Mouse (Mus musculus) forebrain, embryonic 16.5 days (tissue): ENCODE measurements around the gene Olfr766-ps1. TPM values are rescaled to one million over a fixed set of nuclear protein-coding genes. Genes with fewer than 3 reads are reported as not detected.

ENCODE experiments used
- ATAC-seq: fragments of 200-750 bp; cut with Nextera tagmentation; 2 replicates; pipeline ENCODE4 v1.8.0; 2017; ENCODE audit warnings: mild to moderate bottlenecking, moderate library complexity
- H3K27ac ChIP-seq: fragments of 300-500 bp; sonication (generic); 2 replicates; pipeline ENCODE4 v1.5.1; 2014; ENCODE audit warnings: low read length, control low read depth
- H3K27me3 ChIP-seq: fragments of 300-500 bp; sonication (generic); replicated peaks from 2 replicates; pipeline ENCODE4 v1.6.1; 2014; ENCODE audit warnings: low read length; ENCODE audit not compliant: control insufficient read depth, insufficient read depth
- H3K36me3 ChIP-seq: fragments of 300-500 bp; sonication (generic); 2 replicates; pipeline ENCODE4 v1.6.1; 2014; ENCODE audit not compliant: control insufficient read depth, insufficient read depth
- H3K4me1 ChIP-seq: fragments of 300-500 bp; sonication (generic); replicated peaks from 2 replicates; pipeline ENCODE4 v1.6.1; 2014; ENCODE audit warnings: low read length; ENCODE audit not compliant: control insufficient read depth, insufficient read depth
- H3K4me2 ChIP-seq: fragments of 300-500 bp; sonication (generic); 2 replicates; pipeline ENCODE4 v1.6.1; 2014; ENCODE audit warnings: mild to moderate bottlenecking, low read length, control low read depth
- H3K4me3 ChIP-seq: fragments of 300-500 bp; sonication (generic); replicated peaks from 2 replicates; pipeline ENCODE4 v1.5.1; 2014; ENCODE audit warnings: mild to moderate bottlenecking, low read length, control low read depth
- H3K9ac ChIP-seq: fragments of 300-500 bp; sonication (generic); replicated peaks from 2 replicates; pipeline ENCODE4 v1.6.1; 2014; ENCODE audit warnings: low read depth, low read length, control low read depth
- H3K9me3 ChIP-seq: fragments of 300-500 bp; sonication (generic); 2 replicates; pipeline ENCODE4 v1.6.1; 2016; ENCODE audit warnings: low read length; ENCODE audit not compliant: control insufficient read depth
- WGBS: fragments of 180-500 bp; shearing (Covaris S2); extraction: QIAGEN DNeasy Blood & Tissue Kit; methylation state at CpG from one replicate; pipeline ENCODE4 v1.1.7; 2014; 5-methylcytosine and 5-hydroxymethylcytosine counted together
- polyA plus RNA-seq: library from polyadenylated mRNA; unstranded; fragments of >200 nt; fragmentation: Nextera tagmentation; extraction: Ambion mirVana; gene quantifications from 2 replicates; pipeline ENCODE4 v1.2.1, GENCODE M21; 2015

The Olfr766-ps1 gene
- polyA plus RNA-seq, 1 experiment from 2014 or later: not detected

GRCm38 (mm10) chr10:129026018-129026662, 42.6 kb downstream of the Olfr766-ps1 start:
- H3K27me3 ChIP-seq: no peaks in the 10 kb centered on the region
- H3K36me3 ChIP-seq: no peaks in the 10 kb centered on the region
- WGBS: 63% methylated on average over 3 of the region's 3 CpGs
- H3K4me2 ChIP-seq: no peak overlapping the region
- no peak overlapping the region for H3K9ac ChIP-seq
- ATAC-seq: peak; percentile 45; the same call in 1 of the 2 replicates
- H3K4me3 ChIP-seq: no peak overlapping the region
- H3K27ac ChIP-seq: no peak overlapping the region
- H3K4me1 ChIP-seq: no peaks in the 10 kb centered on the region
- H3K9me3 ChIP-seq: no peaks in the 10 kb centered on the region

GRCm38 (mm10) chr10:129023319-129023718, 45.5 kb downstream of the Olfr766-ps1 start:
- H3K36me3 ChIP-seq: no peaks in the 10 kb centered on the region
- H3K4me2 ChIP-seq: no peak overlapping the region
- no peak for ATAC-seq
- H3K4me3 ChIP-seq: no peak overlapping the region
- no peaks in the 10 kb centered on the region for H3K9me3 ChIP-seq
- H3K27me3 ChIP-seq: no peaks in the 10 kb centered on the region
- H3K4me1 ChIP-seq: no peaks in the 10 kb centered on the region
- H3K27ac ChIP-seq: no peak overlapping the region
- no peak overlapping the region for H3K9ac ChIP-seq

DNA sequence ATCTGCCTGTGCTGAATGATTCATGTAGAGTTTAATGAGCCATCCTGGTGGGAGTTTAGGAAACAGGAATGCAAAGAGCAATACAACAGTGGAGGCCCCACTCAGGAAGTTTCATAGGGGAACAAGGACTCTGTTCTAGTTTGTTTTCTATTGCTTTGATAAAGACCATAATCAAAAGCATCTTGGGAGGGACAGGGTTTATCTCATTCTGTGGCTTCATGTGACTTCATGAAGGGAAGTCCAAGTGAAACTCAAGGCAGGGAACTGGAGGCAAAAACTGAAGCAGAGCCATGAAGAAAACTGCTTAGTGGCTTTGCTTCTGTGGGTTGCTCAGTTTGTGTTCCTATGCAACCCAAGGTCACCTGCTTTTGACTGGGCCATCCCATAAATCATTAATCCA, 54.3 kb downstream of the Olfr766-ps1 start:
- H3K4me3 ChIP-seq: no peak overlapping the region
- no peak overlapping the region for H3K27ac ChIP-seq
- no peak for ATAC-seq
- no peak overlapping the region for H3K4me2 ChIP-seq
- H3K36me3 ChIP-seq: no peaks in the 10 kb centered on the region
- no peak overlapping the region for H3K9ac ChIP-seq
- no peaks in the 10 kb centered on the region for H3K4me1 ChIP-seq
- no peaks in the 10 kb centered on the region for H3K27me3 ChIP-seq
- no peaks in the 10 kb centered on the region for H3K9me3 ChIP-seq

Other genes with a start within 250 kb of the Olfr766-ps1 start
- gene Ormdl2, start 247.3 kb downstream of the Olfr766-ps1 start, polyA plus RNA-seq: 20.9 and 22.5 TPM in 2 replicates
- gene Gdf11, start 177.3 kb downstream of the Olfr766-ps1 start, polyA plus RNA-seq: 5.6 and 7.0 TPM in 2 replicates
- gene Cd63, start 168.0 kb downstream of the Olfr766-ps1 start, polyA plus RNA-seq: 119 and 137 TPM in 2 replicates
- 8.6 and 12.3 TPM in 2 replicates for gene Rdh5, start 146.1 kb downstream of the Olfr766-ps1 start, polyA plus RNA-seq
- 203 and 221 TPM in 2 replicates for gene Bloc1s1, start 144.9 kb downstream of the Olfr766-ps1 start, polyA plus RNA-seq
- 3.1 and 3.4 TPM in 2 replicates for gene Itga7, start 135.2 kb downstream of the Olfr766-ps1 start, polyA plus RNA-seq
- gene Mettl7b, start 108.0 kb downstream of the Olfr766-ps1 start, polyA plus RNA-seq: not detected in 2 replicates
- not detected in 2 replicates for gene Olfr9, start 79.5 kb downstream of the Olfr766-ps1 start, polyA plus RNA-seq
- not detected in 2 replicates for gene Olfr763, start 58.2 kb downstream of the Olfr766-ps1 start, polyA plus RNA-seq
- gene Olfr764-ps1, start 29.1 kb downstream of the Olfr766-ps1 start, polyA plus RNA-seq: not detected in 2 replicates
- not detected in 2 replicates for gene Olfr765, start 19.0 kb downstream of the Olfr766-ps1 start, polyA plus RNA-seq
- gene Olfr767, start 13.9 kb upstream of the Olfr766-ps1 start, polyA plus RNA-seq: not detected in 2 replicates
- gene Olfr768, start 30.4 kb upstream of the Olfr766-ps1 start, polyA plus RNA-seq: not detected in 2 replicates
- gene Olfr769, start 48.9 kb upstream of the Olfr766-ps1 start, polyA plus RNA-seq: not detected in 2 replicates
- not detected in 2 replicates for gene Olfr770, start 70.0 kb upstream of the Olfr766-ps1 start, polyA plus RNA-seq
- not detected in 2 replicates for gene Olfr771, start 95.8 kb upstream of the Olfr766-ps1 start, polyA plus RNA-seq
- not detected in 2 replicates for gene Olfr772, start 108.9 kb upstream of the Olfr766-ps1 start, polyA plus RNA-seq
- not detected in 2 replicates for gene Olfr773, start 118.4 kb upstream of the Olfr766-ps1 start, polyA plus RNA-seq
- gene Olfr774, start 167.2 kb upstream of the Olfr766-ps1 start, polyA plus RNA-seq: not detected in 2 replicates
- not detected in 2 replicates for gene Olfr775, start 179.4 kb upstream of the Olfr766-ps1 start, polyA plus RNA-seq
- gene Olfr776, start 190.2 kb upstream of the Olfr766-ps1 start, polyA plus RNA-seq: not detected in 2 replicates
- 0.09 TPM in 1 of 2 replicates, not detected in the other for gene Olfr777, start 202.5 kb upstream of the Olfr766-ps1 start, polyA plus RNA-seq
- not detected in 2 replicates for gene Olfr780, start 249.1 kb upstream of the Olfr766-ps1 start, polyA plus RNA-seq